Mouse (Mus musculus): ENCODE data around the gene Mrpl41.

Gene Mrpl41

DNA sequence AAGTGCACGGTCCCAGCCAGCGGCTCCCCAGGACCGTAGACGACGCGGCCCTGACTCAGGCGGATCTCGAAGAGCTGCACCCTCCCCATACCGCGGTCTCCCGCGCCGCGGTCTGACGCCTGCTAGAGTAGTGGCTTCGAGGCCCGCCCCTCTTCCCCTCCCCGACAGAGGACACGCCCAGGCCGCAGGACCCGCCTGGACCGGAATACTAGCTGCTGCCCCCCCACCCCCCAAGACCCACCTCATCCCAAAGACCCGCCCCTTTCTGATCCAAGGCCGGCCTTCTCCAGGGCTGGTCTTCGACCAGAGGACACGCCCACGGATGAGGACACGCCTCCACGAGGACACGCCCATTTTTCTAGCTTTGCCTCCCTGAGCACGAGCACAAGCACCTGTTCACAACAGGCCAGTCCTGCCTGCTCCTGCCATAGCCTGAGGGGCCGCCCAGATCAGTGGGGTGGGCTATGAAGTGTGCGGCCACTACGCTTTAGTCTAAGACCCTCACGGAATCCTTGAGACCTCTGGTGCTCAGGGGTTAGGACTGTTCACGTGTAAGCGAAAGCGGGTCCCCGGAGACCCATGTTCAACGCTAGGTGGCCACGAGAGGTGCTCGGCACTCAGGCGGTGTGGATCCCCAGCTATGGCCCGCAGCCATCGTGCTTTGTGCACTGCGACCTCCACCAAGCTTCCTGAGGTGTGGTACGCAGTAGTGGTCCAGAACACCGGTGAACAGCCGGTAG, 39.7 kb downstream of the Mrpl41 start, which contains the start of gene Arrdc1:
Gene Arrdc1 (minus strand): TSS at position 196 of the 740 bp plus-strand sequence.
- peak; percentile 90 for DNase-seq

DNA sequence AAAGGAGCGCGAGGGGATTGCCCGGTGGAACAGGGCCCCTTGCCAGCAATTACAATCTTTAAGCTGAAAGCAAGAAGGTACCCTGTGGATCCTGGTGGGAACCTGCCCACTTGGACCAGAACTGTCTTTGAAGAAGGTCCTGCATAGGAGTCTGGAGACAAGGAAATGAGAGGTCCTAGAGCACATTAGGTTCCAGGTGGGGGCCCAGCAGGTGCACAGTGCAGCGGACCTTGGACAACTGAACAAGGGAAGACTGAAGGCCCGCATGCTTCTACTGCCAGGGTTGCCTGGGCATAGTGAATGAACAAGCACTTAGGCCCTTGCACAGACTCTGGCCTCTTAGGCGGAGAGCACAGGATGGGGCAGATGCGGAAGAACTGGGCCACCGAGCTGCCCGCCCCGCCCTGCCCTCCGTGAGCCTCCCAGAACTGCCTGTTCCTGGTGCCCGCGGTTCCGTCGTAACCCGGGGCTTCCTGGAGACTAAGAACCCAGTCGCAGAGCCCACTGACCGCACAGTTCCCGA, 40.4 kb downstream of the Mrpl41 start:
- DNase-seq: peak; percentile 74

DNA sequence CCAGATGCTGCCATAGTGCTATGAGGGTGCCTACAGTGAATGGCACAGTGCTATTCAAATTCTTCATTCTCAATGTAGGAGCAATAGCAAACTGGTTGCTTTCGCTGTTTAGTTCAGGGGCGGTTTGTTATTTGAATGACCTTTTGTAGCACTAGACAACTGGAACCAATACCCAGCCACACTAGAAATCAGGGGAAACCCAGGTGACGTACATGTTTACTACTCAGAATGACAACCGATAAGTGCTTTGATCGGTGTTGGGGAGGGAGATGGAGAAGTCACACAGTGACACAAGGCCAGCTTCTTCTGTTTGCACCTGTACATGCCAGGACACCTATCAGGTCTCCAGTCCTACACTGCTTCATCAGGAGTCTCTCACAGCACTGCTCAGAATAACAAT, 45.3 kb downstream of the Mrpl41 start:
- DNase-seq: no peak

DNA sequence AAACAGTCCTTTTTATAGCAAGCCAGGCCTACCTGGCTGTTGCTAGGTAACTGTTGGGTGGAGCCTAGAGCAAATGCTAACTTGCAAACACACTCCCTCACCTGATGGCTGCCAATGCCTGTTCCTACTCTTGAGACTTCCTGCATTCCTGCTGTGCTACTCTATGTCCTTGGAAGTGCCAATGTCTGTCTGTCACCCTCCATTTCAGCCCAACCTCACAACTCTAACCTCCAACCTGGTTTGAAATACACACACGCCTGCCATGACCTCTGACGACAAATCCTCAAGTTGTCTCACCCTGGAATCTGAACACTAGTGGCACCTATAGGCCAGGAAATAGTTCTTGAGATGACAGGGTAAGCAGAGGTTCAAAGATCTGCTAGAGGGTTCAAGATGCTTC, 45.8 kb downstream of the Mrpl41 start:
- no peak for DNase-seq

DNA sequence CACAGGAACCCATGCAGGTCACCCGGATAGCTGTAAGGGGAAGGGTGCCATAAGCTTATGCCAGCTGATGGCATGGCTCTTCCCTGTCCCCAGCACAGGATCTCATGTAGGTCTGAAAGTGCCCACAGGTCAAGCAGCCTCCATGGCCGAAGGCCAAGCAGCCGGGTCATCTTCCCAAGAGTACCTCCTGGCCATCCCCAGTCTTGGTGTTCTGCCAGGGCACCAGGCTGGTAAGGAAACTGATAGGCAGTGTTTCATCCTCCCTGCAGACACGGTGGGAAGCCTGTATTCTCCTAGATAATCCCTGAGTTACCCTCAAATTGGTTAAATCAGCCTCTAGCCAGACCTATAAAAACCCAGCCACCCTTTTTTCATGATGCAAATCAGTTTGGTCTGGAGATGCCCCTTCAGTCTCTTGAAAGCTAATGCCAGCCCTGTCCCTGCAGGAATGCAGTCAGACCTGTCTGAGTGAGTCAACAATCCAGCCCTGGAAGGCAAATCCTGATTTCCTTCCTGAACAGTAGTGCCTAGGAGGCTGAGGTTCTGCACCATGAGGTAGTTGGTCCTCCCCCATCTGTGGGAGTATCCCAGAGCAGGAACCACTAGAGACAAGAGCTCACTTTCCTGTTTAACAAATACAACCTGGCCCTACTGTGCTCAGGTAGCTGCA, 47.0 kb downstream of the Mrpl41 start:
- DNase-seq: no peak

DNA sequence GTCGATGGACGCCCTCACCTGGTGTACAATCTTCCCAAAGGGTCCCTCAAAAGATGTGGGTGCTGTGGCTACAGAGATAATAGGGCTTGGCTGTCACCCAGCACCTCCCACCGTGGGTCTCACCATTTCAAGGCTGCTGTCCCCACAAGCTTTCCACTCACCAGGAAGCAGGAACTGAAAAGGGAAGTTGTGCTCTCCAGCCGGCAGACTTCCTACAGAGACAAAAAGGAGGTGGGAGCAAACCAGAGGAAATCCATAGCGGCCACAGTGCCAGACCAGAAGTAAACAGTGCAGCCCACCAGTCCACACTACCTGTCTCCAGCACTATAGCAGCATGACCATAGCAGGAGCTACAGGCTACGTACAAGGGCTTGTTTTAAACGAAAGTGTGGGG, 47.9 kb downstream of the Mrpl41 start:
- DNase-seq: no peak

DNA sequence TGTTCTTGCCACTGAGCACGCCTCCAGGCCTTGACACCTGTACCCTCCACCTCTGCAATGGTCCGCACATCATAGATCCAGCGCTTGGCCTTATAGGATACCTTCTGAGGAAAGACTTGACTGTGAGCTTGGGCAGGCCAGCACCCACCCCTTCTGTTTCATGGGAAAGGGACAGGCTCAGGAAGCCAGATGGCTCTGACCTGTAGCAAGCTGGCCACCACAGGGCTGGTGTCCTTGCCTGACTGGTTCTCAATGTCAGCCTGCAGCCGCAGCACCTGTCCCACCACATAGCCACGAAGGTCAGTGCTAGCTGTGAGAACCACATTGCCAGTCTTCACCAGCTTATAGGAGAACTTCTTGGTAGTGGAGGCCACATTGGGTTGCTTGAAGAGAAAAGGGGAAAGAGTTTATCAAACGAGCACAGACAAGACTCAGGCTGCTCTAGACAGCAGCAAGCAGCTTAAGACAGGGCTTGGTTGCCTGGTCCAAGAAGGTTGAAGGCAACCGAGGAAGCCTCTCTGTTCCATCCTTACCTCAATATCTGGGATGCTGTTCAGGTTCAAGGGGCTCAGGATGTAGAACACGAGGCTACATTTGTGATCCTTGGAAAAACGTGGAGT, 48.4 kb downstream of the Mrpl41 start:
- no peak for DNase-seq

DNA sequence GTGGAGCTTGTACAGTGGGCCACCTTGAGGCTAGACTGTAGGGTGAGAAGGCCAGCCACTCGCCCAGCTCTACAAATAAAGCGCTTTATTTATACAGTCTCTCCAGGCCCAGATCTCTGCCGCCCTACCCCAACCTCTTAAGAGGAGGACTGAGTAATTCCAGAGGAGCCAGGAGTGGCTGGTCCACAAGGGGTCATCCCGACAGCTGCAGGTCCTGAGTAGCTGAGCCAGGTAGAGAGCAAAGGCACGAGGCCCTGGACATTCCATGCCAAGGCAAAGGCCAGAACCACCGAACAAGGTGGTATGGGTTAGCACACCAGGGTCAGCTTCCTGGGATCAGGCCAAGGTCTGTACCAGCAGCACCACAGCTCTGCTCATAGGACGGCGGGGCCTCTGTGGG, 49.6 kb downstream of the Mrpl41 start:
- DNase-seq: no peak

All from cerebellum, adult 9-10 months (tissue).